Mouse (Mus musculus) liver, adult (tissue): ENCODE results near the gene Esm1.

Experiments used
- GATA4 ChIP-seq: IDR thresholded peaks from 2 replicates; pipeline ENCODE4 v1.6.1; 2014; ENCODE audit warnings: mild to moderate bottlenecking, low read length; ENCODE audit not compliant: insufficient replicate concordance

The Esm1 gene

GRCm38 (mm10) chr13:113209624-113210023, at the start of gene Esm1:
TSS of gene Esm1 (plus strand) at chr13:113209659.
- no peak for TF ChIP-seq GATA4

GRCm38 (mm10) chr13:113164252-113165005, 45.0 kb upstream of the Esm1 start:
- no peak for TF ChIP-seq GATA4

GRCm38 (mm10) chr13:113168018-113168534, 41.4 kb upstream of the Esm1 start:
- TF ChIP-seq GATA4: no peak

- TF ChIP-seq GATA4: no peak
Observed at GRCm38 (mm10) chr13:113170256-113170655, 39.2 kb upstream of the Esm1 start.

GRCm38 (mm10) chr13:113174162-113174561, 35.3 kb upstream of the Esm1 start:
- no peak for TF ChIP-seq GATA4

GRCm38 (mm10) chr13:113183310-113183709, 26.1 kb upstream of the Esm1 start:
- TF ChIP-seq GATA4: no peak

GRCm38 (mm10) chr13:113183720-113184119, 25.7 kb upstream of the Esm1 start:
- no peak for TF ChIP-seq GATA4

GRCm38 (mm10) chr13:113196808-113197674, 12.4 kb upstream of the Esm1 start:
- TF ChIP-seq GATA4: no peak

- no peak for TF ChIP-seq GATA4
Observed at GRCm38 (mm10) chr13:113197872-113198502, 11.5 kb upstream of the Esm1 start.

- no peak for TF ChIP-seq GATA4
Observed at GRCm38 (mm10) chr13:113199331-113199730, 10.1 kb upstream of the Esm1 start.

- no peak for TF ChIP-seq GATA4
Observed at GRCm38 (mm10) chr13:113200726-113201125, 8.7 kb upstream of the Esm1 start.

- no peak for TF ChIP-seq GATA4
Observed at GRCm38 (mm10) chr13:113201631-113202030, 7.8 kb upstream of the Esm1 start.

- TF ChIP-seq GATA4: no peak
Observed at GRCm38 (mm10) chr13:113202184-113202583, 7.3 kb upstream of the Esm1 start.

GRCm38 (mm10) chr13:113203146-113203545, 6.3 kb upstream of the Esm1 start:
- no peak for TF ChIP-seq GATA4

- no peak for TF ChIP-seq GATA4
Observed at GRCm38 (mm10) chr13:113205346-113205745, 4.1 kb upstream of the Esm1 start.
